Mouse (Mus musculus) stomach, postnatal 0 days (tissue): ENCODE results near the gene Prkd1.

Experiments
- CTCF ChIP-seq: IDR thresholded peaks from 2 replicates; pipeline ENCODE4 v1.5.1; 2016; ENCODE audit warnings: antibody characterized with exemption, low read depth, mild to moderate bottlenecking, moderate library complexity
- EP300 ChIP-seq: optimal IDR thresholded peaks from 2 replicates; pipeline ENCODE3; 2016; ENCODE audit warnings: antibody characterized with exemption

GRCm38 (mm10) chr12:50309276-50309675 lies 339.6 kb downstream of the Prkd1 start:
- TF ChIP-seq EP300 (no peak), CTCF (no peak)
